Mouse (Mus musculus): ENCODE data around the gene Tunar.

GRCm38 (mm10) chr12:105327051-105327450, 6.6 kb upstream of the Tunar start:
- TF ChIP-seq POLR2A (IDR thresholded peaks at IDR 0.05; ENCODE audit: insufficient read depth, low read depth, low read length): no peak
- no peak for TF ChIP-seq CTCF (IDR thresholded peaks at IDR 0.05; ENCODE audit: insufficient read depth, low read depth, low read length)
